Mouse (Mus musculus) leukemia stem cell, adult 10-12 weeks (primary cell): ENCODE results near the gene Klk1b11. TPM values are rescaled to one million over a fixed set of nuclear protein-coding genes. Genes with fewer than 3 reads are reported as not detected.

Experiments used
- polyA plus RNA-seq: library from polyadenylated mRNA; stranded (reverse); fragments of >175 nt; gene quantifications from 2 replicates; pipeline ENCODE4 v1.2.3, GENCODE M21; 2012; ENCODE audit warnings: low replicate concordance

Klk1b11 gene
- not detected in 2 replicates for polyA plus RNA-seq

GRCm38 (mm10) chr7:43995577-43995976, at the start of gene Klk1b11:
Gene Klk1b11, plus strand, starts transcription at chr7:43995877.

GRCm38 (mm10) chr7:43950364-43950763, 45.3 kb upstream of the Klk1b11 start, which contains the start of gene Klk1b8:
Gene Klk1b8, plus strand, starts transcription at chr7:43950664.

GRCm38 (mm10) chr7:43966451-43966850, 29.2 kb upstream of the Klk1b11 start, which contains the start of gene Klk1b1:
Gene Klk1b1, plus strand, starts transcription at chr7:43966751.

GRCm38 (mm10) chr7:43975761-43976160, 19.9 kb upstream of the Klk1b11 start, which contains the start of gene Klk1b9:
Gene Klk1b9, plus strand, starts transcription at chr7:43976061.

GRCm38 (mm10) chr7:44011868-44012267, 16.2 kb downstream of the Klk1b11 start, which contains the start of gene Klk1b26:
Gene Klk1b26, plus strand, starts transcription at chr7:44012168.

Other genes starting within 250 kb of the Klk1b11 start
- not detected in 2 replicates for gene Klk12, start 227.0 kb upstream of the Klk1b11 start, polyA plus RNA-seq
- gene Klk11, start 221.3 kb upstream of the Klk1b11 start, polyA plus RNA-seq, result not detected in 2 replicates
- not detected in 2 replicates for gene Klk10, start 214.8 kb upstream of the Klk1b11 start, polyA plus RNA-seq
- not detected in 2 replicates for gene Klk9, start 204.0 kb upstream of the Klk1b11 start, polyA plus RNA-seq
- gene Klk8, start 198.3 kb upstream of the Klk1b11 start, polyA plus RNA-seq, result 2.1 and 2.4 TPM in 2 replicates
- not detected in 2 replicates for gene Klk7, start 184.6 kb upstream of the Klk1b11 start, polyA plus RNA-seq
- gene Klk6, start 171.4 kb upstream of the Klk1b11 start, polyA plus RNA-seq, result not detected in 2 replicates
- gene Klk5, start 153.9 kb upstream of the Klk1b11 start, polyA plus RNA-seq, result not detected in 2 replicates
- gene Klk4, start 114.7 kb upstream of the Klk1b11 start, polyA plus RNA-seq, result 0.33 TPM in 1 of 2 replicates, not detected in the other
- gene Klk15, start 62.1 kb upstream of the Klk1b11 start, polyA plus RNA-seq, result not detected in 2 replicates
- gene Klk1b8, start 45.2 kb upstream of the Klk1b11 start, polyA plus RNA-seq, result not detected in 2 replicates
- not detected in 2 replicates for gene Klk1b1, start 29.1 kb upstream of the Klk1b11 start, polyA plus RNA-seq
- not detected in 2 replicates for gene Klk1b9, start 19.8 kb upstream of the Klk1b11 start, polyA plus RNA-seq
- gene Klk1b26, start 16.3 kb downstream of the Klk1b11 start, polyA plus RNA-seq, result not detected in 2 replicates
- 1.8 TPM in 1 of 2 replicates, not detected in the other for gene Klk1b27, start 56.4 kb downstream of the Klk1b11 start, polyA plus RNA-seq
- gene Klk1b21, start 106.5 kb downstream of the Klk1b11 start, polyA plus RNA-seq, result 0.28 TPM in 1 of 2 replicates, not detected in the other
- not detected in 2 replicates for gene Klk1b22, start 116.8 kb downstream of the Klk1b11 start, polyA plus RNA-seq
- gene Klk1b16, start 140.9 kb downstream of the Klk1b11 start, polyA plus RNA-seq, result not detected in 2 replicates
- not detected in 2 replicates for gene Klk1b24, start 192.4 kb downstream of the Klk1b11 start, polyA plus RNA-seq
- not detected in 2 replicates for gene Klk1b3, start 202.3 kb downstream of the Klk1b11 start, polyA plus RNA-seq
- not detected in 2 replicates for gene Klk1b4, start 211.6 kb downstream of the Klk1b11 start, polyA plus RNA-seq
- 0.30 TPM in 1 of 2 replicates, not detected in the other for gene Klk1b5, start 220.1 kb downstream of the Klk1b11 start, polyA plus RNA-seq
- gene Klk1, start 229.5 kb downstream of the Klk1b11 start, polyA plus RNA-seq, result 1.5 and 4.1 TPM in 2 replicates
- gene Gm36864, start 240.3 kb downstream of the Klk1b11 start, polyA plus RNA-seq, result not detected in 2 replicates